Mouse (Mus musculus) bone marrow macrophage, adult 2 months (primary cell): Measurements from ENCODE around the gene Mdh2.

ENCODE experiments used
- CTCF ChIP-seq: IDR thresholded peaks from 2 replicates; pipeline ENCODE4 v1.5.1; 2012; ENCODE audit warnings: low read depth, mild to moderate bottlenecking, low read length, moderate library complexity
- POLR2A ChIP-seq: IDR thresholded peaks from 2 replicates; pipeline ENCODE4 v1.6.1; 2012; ENCODE audit warnings: mild to moderate bottlenecking, low read depth, low read length, borderline replicate concordance

DNA sequence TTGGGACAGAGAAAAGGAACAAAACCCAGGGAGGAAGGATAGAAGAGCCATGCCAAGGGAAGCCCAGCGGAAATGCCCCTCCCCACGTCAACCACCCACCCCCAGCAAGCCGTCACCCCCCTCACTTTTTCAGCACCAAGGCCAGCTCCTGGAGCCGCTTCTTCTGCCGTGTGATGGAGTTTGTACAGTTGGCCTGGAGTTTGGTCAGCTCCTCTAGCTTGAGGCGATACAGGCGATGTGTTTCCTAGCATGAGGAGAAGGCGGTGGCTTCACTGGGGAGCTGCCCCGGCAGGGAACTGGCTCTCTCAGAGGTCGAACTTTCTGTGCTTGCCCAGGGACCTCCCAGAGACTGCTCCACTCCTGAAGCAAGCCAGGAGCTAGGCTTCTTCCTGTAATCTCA, 36.1 kb upstream of the Mdh2 start:
- TF ChIP-seq CTCF (no peak), POLR2A (no peak)
